Mouse (Mus musculus): ENCODE measurements around the gene Ralgapb. TPM values are rescaled to one million over a fixed set of nuclear protein-coding genes. Genes with fewer than 3 reads are reported as not detected.

Gene Ralgapb
- polyA plus RNA-seq (2015; fragmentation: Nextera tagmentation; extraction: Ambion mirVana), result 13.7 and 14.2 TPM in 2 replicates

DNA sequence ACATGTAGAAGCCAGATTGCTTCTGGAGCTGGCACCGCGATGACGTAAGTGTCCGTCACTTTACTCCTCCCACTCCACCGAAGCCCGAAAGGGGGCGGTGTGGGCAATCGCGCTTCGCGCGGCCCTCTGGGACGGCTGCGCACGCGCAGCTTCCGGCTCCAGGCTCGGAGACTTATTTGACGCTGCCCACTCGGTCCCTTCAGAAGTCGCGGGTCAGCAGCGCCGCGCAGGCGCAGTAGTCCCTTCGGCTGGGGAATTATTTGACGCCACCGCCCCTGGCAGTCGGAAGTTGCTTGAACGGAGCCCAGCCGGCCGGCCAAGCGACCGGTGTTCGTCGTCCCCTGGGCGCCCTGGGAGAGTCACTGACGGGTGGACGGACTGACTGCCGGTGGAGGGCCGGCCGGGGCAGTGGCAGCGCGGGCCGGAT lies at the start of gene Ralgapb:
Gene Ralgapb, plus strand, starts transcription at position 254 of the 427 bp plus-strand sequence.

DNA sequence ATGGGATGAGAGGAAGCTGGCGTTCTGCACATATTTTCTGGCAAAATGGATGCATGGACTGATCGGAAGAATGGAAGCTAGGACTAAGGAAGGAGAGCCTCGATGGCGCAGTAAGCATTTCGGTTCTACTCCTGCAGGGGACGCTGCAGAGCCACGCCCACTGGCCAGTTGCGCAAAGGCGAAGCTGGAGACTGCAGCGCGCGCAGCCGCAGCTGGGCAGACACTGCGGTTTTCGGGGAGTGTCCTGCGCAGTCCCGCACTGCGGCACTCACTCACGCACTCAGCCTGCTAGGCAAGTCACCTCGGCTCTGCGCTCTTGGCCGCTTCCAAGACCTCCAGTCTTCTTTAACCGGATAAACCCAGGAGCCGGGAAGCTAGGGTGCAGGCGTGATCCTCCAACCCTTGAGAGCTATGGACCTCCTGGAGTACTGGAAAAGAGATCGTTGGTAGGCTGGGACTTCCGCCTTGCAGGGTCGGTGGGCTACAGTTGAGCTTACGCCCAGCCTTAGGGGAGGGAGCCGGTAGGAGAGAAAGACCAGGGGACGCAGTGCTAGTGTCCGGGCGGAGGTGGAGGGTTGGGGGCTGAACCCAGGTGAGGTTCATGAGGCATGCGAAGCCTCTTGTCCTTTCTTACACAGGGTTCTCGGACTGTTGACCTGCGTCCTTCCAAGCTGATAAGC lies 34.1 kb upstream of the Ralgapb start, which contains the start of gene Snhg11:
Gene Snhg11, plus strand, starts transcription at position 196 of the 680 bp plus-strand sequence.

DNA sequence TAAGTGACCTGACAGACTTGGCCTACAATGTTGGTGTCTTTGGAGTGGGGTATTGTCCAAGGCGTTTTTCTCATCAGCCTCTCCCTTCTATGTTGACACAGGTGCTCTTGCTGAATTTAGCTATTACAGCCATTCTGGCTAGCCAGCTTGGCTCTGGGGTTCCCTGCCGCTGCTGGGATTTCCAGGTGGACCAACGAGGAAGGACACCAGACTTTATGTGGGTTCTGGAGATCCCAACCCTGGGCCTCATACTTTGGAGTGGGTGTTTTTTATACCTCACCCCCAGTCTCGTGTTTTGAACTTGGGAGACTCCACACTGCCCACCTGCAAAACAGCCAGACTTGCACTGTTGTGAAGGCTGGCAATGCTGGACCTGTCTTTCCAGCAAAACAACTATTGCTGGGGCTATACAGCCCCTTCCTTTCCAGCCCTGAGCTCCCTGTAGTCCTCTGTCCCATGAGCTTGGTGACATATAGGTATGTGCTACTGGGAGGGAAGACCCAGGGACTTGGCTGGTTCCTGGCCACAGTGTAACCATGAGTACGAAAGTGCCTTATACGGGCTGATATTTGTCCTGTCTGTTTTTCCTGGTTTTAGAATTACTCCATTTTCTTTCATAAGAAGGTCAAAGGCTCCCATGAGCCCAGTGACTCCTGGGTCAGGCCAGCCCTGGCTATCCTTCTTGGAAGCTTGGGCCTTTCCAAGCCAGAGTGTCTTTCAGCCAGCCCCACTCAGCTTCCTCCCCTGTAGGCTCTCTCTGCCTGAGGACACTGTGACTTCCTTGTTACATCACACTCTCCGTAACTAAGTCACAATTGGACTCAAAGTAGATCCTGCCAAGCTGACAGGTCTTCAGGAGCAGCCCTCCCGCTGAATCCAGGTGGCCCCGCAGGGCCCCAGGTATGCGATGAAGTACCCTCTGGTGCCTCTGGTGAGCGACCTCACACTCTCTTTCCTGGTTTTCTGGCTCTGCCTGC lies 92.5 kb downstream of the Ralgapb start, which contains the start of gene Adig:
Gene Adig, plus strand, starts transcription at position 777 of the 977 bp plus-strand sequence.

DNA sequence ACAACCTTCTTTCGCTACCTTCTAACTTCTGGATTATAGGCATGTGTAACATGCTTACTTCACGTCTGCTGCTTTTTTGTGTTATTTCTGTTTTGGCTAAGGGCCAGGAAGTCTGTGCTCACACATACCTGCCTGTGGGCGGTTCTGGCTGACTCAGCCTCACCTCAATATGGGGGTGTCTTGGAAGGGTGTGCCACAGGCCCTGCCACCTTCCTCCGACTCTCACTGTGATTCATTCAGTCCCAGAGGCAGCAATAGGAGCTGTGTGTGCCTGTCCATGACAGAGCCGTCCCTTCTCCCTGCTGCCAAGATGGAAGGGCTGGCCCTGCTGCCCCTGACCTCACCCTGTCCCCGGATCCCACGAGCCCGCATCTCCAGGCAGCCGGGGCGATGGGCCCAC lies 102.9 kb downstream of the Ralgapb start, which contains the start of gene Arhgap40:
Gene Arhgap40, plus strand, starts transcription at position 269 of the 400 bp plus-strand sequence.

Other genes starting within 250 kb of the Ralgapb start
- gene D630003M21Rik, start 180.6 kb upstream of the Ralgapb start, polyA plus RNA-seq (2015; fragmentation: Nextera tagmentation; extraction: Ambion mirVana), result 1.2 and 1.6 TPM in 2 replicates
- not detected in 2 replicates for gene Bpi, start 151.8 kb upstream of the Ralgapb start, polyA plus RNA-seq (2015; fragmentation: Nextera tagmentation; extraction: Ambion mirVana)
- 30.2 and 31.3 TPM in 2 replicates for gene Lbp, start 103.4 kb upstream of the Ralgapb start, polyA plus RNA-seq (2015; fragmentation: Nextera tagmentation; extraction: Ambion mirVana)
- 6.4 and 6.9 TPM in 2 replicates for gene Snhg11, start 34.2 kb upstream of the Ralgapb start, polyA plus RNA-seq (2015; fragmentation: Nextera tagmentation; extraction: Ambion mirVana)
- 0.76 and 1.3 TPM in 2 replicates for gene Adig, start 92.8 kb downstream of the Ralgapb start, polyA plus RNA-seq (2015; fragmentation: Nextera tagmentation; extraction: Ambion mirVana)
- 13.7 and 16.4 TPM in 2 replicates for gene Arhgap40, start 102.9 kb downstream of the Ralgapb start, polyA plus RNA-seq (2015; fragmentation: Nextera tagmentation; extraction: Ambion mirVana)
- gene Slc32a1, start 200.9 kb downstream of the Ralgapb start, polyA plus RNA-seq (2015; fragmentation: Nextera tagmentation; extraction: Ambion mirVana), result not detected in 2 replicates
- gene Actr5, start 215.0 kb downstream of the Ralgapb start, polyA plus RNA-seq (2015; fragmentation: Nextera tagmentation; extraction: Ambion mirVana), result 4.0 and 4.5 TPM in 2 replicates